Mouse (Mus musculus): ENCODE measurements at regions not wholly inside any gene's neighbourhood (a gene's known extent, or its start where the extent isn't known, plus 50 kb on each side); places are given as distances from the start of the nearest gene placed in this dataset.

DNA sequence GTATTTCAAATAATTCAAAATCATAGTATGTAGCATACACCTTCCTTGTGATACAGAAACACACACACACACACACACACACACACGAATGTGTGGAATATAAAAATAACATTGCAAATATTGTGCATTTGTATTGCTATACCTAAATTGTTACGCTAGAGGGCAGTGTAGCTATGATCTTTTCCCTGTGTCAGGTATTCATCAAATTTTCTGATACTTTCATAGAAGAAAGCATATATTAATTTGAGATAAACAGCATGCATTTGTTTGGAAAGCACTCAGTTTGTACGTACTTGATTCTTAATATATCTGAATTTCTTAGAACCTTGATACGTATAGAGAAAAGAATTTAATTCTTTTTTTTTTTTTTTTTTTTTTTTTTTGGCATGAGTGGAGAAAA lies 1700.9 kb upstream of the Sel1l start:
- H3K27me3 ChIP-seq (replicated peaks): no peaks in the 10 kb centered on the region
- no peaks in the 10 kb centered on the region for H3K4me1 ChIP-seq
- no peak overlapping the region for H3K4me3 ChIP-seq (replicated peaks)
- no peak overlapping the region for H3K27ac ChIP-seq (replicated peaks)
- H3K9ac ChIP-seq (replicated peaks): no peak overlapping the region
- no peaks in the 10 kb centered on the region for H3K9me3 ChIP-seq (replicated peaks)
- no peaks in the 10 kb centered on the region for H3K36me3 ChIP-seq
- ATAC-seq (ENCODE audit: low FRiP score): no peak
- WGBS: 37% methylated on average over 4 of the region's 4 CpGs
- H3K4me2 ChIP-seq: no peak overlapping the region

DNA sequence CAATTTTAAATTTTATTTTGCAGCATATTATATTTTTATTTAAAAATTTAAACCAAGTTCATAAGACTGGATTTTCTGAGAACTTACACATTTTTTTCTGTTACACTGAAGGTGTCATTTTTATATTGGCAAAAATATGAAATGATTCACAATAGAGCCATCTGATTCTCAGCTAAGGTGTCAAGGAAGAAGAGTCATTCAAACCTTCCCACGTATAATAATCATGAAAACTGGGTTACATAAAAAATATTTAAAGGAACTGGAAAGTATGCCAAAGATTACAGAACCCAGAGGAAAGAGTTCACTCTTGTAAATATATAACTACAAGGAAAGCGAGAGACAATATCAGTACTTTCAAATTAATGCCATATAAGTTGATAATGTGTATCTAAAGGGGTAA lies 1674.5 kb upstream of the Sel1l start:
- no peaks in the 10 kb centered on the region for H3K4me1 ChIP-seq
- H3K27ac ChIP-seq (replicated peaks): no peak overlapping the region
- no peak for ATAC-seq (ENCODE audit: low FRiP score)

DNA sequence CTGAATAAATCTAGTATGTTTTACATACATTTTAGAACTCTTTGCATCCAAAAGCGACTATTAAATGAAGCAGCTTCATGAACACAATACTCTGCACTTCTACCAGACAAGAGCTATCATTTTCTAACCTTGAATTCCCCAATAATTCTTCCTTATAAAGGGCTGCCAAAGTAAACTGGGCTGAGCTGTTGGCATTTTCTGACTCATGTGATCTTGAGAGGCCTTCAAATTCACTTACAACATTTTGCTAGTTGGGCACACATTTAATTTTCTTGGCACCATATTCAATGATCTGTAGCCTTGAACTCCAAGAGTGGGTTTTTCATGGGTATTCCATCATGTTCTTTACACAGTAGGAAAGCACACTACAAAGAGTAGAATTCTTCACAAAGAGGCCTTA lies 1637.4 kb upstream of the Sel1l start:
- ATAC-seq (ENCODE audit: low FRiP score): no peak
- no peak overlapping the region for H3K4me3 ChIP-seq (replicated peaks)
- H3K4me2 ChIP-seq: no peak overlapping the region
- WGBS: 83% methylated on average over 1 of the region's 1 CpGs
- H3K27ac ChIP-seq (replicated peaks): no peak overlapping the region
- H3K4me1 ChIP-seq: no peaks in the 10 kb centered on the region
- H3K9ac ChIP-seq (replicated peaks): no peak overlapping the region
- H3K27me3 ChIP-seq (replicated peaks): no peaks in the 10 kb centered on the region
- no peaks in the 10 kb centered on the region for H3K36me3 ChIP-seq
- no peaks in the 10 kb centered on the region for H3K9me3 ChIP-seq (replicated peaks)

More for the DNA sequence above, 1674.5 kb upstream of the Sel1l start:
- 86% methylated on average over 2 of the region's 2 CpGs for WGBS
- Histone ChIP-seq H3K36me3 (no peaks in the 10 kb centered on the region), H3K4me3 (replicated peaks) (no peak overlapping the region), H3K9me3 (replicated peaks) (no peaks in the 10 kb centered on the region), H3K4me2 (no peak overlapping the region), H3K27me3 (replicated peaks) (no peaks in the 10 kb centered on the region), H3K9ac (replicated peaks) (no peak overlapping the region)

DNA sequence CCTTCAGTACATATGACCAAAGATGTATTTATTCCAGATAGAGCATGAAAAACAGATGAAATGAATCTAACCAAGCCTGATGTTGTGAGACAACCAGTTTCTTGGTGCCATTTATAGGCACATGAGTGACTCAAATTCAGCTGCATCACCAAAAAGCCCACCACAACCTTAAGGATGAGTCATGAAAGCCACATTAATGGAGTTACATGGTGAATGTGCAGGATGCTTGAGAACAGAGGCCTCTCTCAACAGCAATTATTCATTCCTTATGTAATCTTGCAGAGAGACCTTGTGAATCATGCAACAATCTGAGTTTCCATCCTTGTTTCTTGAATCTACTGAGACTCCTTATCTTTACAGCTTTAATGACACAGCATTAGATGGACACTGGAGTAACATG lies 1613.1 kb upstream of the Sel1l start:
- Histone ChIP-seq H3K27me3 (replicated peaks) (no peaks in the 10 kb centered on the region), H3K27ac (replicated peaks) (no peak overlapping the region), H3K4me2 (no peak overlapping the region), H3K9me3 (replicated peaks) (no peaks in the 10 kb centered on the region), H3K4me3 (replicated peaks) (no peak overlapping the region), H3K9ac (replicated peaks) (no peak overlapping the region), H3K36me3 (no peaks in the 10 kb centered on the region), H3K4me1 (no peaks in the 10 kb centered on the region)
- ATAC-seq (ENCODE audit: low FRiP score): no peak

DNA sequence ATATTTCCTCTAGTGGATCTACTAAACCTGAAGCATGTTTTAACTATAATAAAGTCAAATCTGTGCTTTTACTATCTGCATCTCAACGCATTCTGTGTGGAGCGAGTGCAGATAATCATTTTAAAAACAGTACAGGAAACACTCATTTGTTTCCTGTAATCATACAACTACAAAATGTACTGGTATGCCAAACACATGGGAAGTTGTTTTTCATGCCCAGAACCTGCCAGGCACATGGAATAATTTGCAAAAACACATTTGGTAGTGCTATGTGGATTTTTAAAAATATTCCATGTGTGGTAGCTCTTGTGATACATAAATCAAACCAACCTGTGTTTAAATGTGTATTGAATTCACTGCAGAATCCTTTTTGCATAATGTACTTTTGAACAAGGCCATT lies 1600.5 kb upstream of the Sel1l start:
- H3K4me3 ChIP-seq (replicated peaks): no peak overlapping the region
- H3K9me3 ChIP-seq (replicated peaks): no peaks in the 10 kb centered on the region
- no peak overlapping the region for H3K27ac ChIP-seq (replicated peaks)
- H3K36me3 ChIP-seq: no peaks in the 10 kb centered on the region
- ATAC-seq (ENCODE audit: low FRiP score): no peak
- no peak overlapping the region for H3K4me2 ChIP-seq
- no peak overlapping the region for H3K9ac ChIP-seq (replicated peaks)
- H3K4me1 ChIP-seq: no peaks in the 10 kb centered on the region
- 88% methylated on average over 2 of the region's 2 CpGs for WGBS
- H3K27me3 ChIP-seq (replicated peaks): no peaks in the 10 kb centered on the region

DNA sequence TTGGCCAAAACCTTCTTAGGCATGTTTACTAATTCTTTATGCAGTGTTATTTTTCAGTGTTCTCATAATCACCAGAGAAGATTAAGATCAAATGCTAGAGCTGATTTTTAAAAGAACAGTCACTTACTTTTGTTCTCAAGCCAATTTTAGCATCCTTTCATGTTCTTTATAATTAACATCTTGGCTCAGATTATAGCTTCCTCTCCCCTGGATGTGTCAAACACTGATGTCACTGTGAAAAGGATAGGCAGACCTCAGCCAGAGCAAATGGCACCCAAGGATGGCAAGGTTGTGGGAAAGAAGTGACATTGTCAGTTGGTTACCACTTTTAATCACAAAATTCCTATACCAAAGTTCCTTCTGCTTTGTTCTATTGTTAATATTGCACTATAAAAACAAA lies 1580.3 kb upstream of the Sel1l start:
- H3K27ac ChIP-seq (replicated peaks): no peak overlapping the region
- H3K27me3 ChIP-seq (replicated peaks): no peaks in the 10 kb centered on the region
- no peak overlapping the region for H3K9ac ChIP-seq (replicated peaks)
- H3K4me3 ChIP-seq (replicated peaks): no peak overlapping the region
- no peak for ATAC-seq (ENCODE audit: low FRiP score)
- H3K4me2 ChIP-seq: no peak overlapping the region
- no peaks in the 10 kb centered on the region for H3K4me1 ChIP-seq
- H3K36me3 ChIP-seq: no peaks in the 10 kb centered on the region
- no peaks in the 10 kb centered on the region for H3K9me3 ChIP-seq (replicated peaks)

DNA sequence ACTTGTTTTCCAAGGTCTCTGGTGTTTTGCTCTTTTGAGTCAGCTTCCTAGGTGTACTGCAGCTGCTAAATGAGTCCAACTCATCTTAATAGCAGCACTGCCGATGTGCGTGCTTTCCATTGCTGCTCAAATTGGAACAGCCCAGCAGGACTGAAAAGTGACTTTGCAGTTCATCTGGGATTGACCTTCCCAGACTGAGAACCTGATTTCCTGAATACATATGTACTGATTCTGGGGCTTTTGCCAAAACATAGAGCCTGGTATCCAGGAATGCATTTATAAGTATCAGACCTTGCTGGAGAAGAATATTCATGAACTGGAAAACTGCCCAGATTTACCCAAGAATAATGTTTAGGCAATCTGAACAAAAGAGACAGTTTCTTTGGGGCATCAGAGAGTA lies 1579.0 kb upstream of the Sel1l start:
- Histone ChIP-seq H3K36me3 (no peaks in the 10 kb centered on the region), H3K4me3 (replicated peaks) (no peak overlapping the region), H3K9me3 (replicated peaks) (no peaks in the 10 kb centered on the region), H3K27me3 (replicated peaks) (no peaks in the 10 kb centered on the region), H3K27ac (replicated peaks) (no peak overlapping the region), H3K9ac (replicated peaks) (no peak overlapping the region), H3K4me1 (no peaks in the 10 kb centered on the region), H3K4me2 (no peak overlapping the region)
- 81% methylated on average over 2 of the region's 2 CpGs for WGBS
- ATAC-seq (ENCODE audit: low FRiP score): no peak

DNA sequence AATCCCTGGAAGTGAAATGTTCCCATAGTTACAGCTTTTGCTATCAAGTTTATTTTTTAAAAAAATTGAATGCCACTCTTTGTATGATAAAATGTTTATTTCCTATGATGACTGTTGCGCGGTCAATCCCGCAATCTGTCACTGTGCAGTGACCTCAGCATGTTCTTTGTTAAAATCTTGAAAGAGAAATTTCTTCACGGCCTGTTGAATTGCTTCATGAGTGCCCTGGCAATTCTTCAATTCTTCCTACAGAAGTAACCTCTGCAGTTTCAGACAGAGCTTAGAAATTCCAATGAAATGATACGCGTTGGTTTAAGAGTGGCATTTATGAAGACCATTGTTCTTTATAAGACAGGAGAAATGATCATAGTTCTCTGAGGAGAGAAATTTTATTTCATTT lies 1567.4 kb upstream of the Sel1l start:
- H3K9ac ChIP-seq (replicated peaks): no peak overlapping the region
- no peaks in the 10 kb centered on the region for H3K4me1 ChIP-seq
- no peaks in the 10 kb centered on the region for H3K27me3 ChIP-seq (replicated peaks)
- H3K9me3 ChIP-seq (replicated peaks): no peaks in the 10 kb centered on the region
- no peak for ATAC-seq (ENCODE audit: low FRiP score)
- no peak overlapping the region for H3K27ac ChIP-seq (replicated peaks)
- 63% methylated on average over 6 of the region's 6 CpGs for WGBS
- H3K4me3 ChIP-seq (replicated peaks): no peak overlapping the region
- H3K36me3 ChIP-seq: no peaks in the 10 kb centered on the region
- H3K4me2 ChIP-seq: no peak overlapping the region

DNA sequence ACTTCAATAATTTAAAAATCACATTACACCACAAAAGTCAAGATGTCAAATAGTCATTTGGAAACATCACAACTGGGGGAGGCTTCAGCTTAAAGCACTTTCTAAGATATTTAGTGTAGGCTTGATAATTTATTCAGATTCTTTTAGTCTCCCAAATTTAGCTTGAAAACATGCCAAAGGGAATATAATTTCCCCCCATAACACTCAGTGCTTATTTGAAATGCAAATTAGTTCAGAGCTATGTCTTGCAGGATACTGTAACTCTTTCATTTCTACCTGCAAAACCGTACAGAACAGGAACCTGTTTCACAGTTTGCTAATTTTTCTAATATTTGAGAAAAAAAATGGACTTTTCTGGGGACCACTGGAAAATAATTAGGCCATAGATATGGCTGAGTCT lies 1566.8 kb upstream of the Sel1l start:
- Histone ChIP-seq H3K4me3 (replicated peaks) (no peak overlapping the region), H3K4me1 (no peaks in the 10 kb centered on the region), H3K4me2 (no peak overlapping the region), H3K27me3 (replicated peaks) (no peaks in the 10 kb centered on the region), H3K36me3 (no peaks in the 10 kb centered on the region), H3K27ac (replicated peaks) (no peak overlapping the region), H3K9me3 (replicated peaks) (no peaks in the 10 kb centered on the region), H3K9ac (replicated peaks) (no peak overlapping the region)
- ATAC-seq (ENCODE audit: low FRiP score): no peak
- WGBS: 59% methylated on average over 1 of the region's 1 CpGs

DNA sequence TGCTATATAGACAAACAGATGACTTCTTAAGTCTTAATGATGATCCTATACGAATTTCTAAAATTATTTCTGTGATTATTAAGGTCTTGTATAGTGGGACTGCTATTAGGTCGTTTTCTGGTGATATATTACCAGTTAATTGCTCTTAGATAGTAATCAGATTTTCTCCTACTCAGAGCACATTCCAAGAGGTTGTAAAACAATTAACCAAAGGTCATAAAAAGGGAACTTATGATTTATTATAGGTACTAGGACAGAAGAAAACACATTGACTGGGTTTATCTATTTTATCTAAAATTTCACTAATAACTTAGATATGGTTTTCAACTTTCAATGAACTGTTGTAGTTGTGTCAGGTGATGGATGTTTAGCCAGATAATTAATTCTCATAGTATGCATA lies 1536.6 kb upstream of the Sel1l start:
- Histone ChIP-seq H3K27ac (replicated peaks) (no peak overlapping the region), H3K9me3 (replicated peaks) (no peaks in the 10 kb centered on the region), H3K4me3 (replicated peaks) (no peak overlapping the region), H3K4me2 (no peak overlapping the region), H3K4me1 (no peaks in the 10 kb centered on the region), H3K27me3 (replicated peaks) (no peaks in the 10 kb centered on the region), H3K36me3 (no peaks in the 10 kb centered on the region), H3K9ac (replicated peaks) (no peak overlapping the region)
- ATAC-seq (ENCODE audit: low FRiP score): no peak
- 27% methylated on average over 2 of the region's 2 CpGs for WGBS

DNA sequence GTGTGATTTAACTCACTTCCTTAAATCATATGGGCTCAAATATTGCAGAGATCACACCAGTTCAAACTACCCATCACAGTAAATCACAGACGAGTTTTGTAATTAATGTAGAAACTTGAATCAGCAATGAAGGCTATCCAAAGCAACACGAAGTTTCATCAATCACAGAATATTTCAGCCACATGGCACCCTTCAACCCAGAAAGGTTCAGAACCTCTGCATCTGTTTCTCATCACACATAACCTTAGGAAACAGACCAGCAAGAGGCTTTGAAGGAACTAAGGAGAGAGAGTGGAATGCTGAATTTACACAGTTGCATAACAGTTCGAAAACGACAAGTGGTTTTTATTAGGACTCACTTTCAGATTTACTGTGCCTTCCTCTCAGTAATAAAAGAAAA lies 1494.0 kb upstream of the Sel1l start:
- Histone ChIP-seq H3K36me3 (no peaks in the 10 kb centered on the region), H3K9ac (replicated peaks) (no peak overlapping the region), H3K4me2 (no peak overlapping the region), H3K27me3 (replicated peaks) (no peaks in the 10 kb centered on the region), H3K4me3 (replicated peaks) (no peak overlapping the region), H3K4me1 (no peaks in the 10 kb centered on the region), H3K9me3 (replicated peaks) (no peaks in the 10 kb centered on the region), H3K27ac (replicated peaks) (no peak overlapping the region)
- no peak for ATAC-seq (ENCODE audit: low FRiP score)
- 71% methylated on average over 4 of the region's 4 CpGs for WGBS

DNA sequence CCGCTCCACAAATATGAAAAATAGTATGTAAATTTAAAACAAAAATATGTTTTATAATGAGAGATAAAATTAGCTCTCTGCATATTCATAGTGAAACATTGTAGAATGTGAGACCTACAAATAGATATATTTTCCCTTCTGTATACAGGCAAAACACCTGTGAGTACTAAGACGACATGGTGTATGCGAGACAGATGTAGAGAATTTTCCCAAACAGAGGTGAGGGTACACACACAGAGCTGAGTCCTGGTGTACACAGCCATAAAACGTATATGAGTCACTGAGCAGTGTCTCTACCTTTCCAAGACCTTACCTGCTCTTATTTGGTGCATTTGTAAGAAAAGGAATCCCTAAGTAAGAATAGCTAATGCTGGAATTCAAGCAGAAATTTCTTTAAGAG lies 1493.6 kb upstream of the Sel1l start:
- H3K9me3 ChIP-seq (replicated peaks): no peaks in the 10 kb centered on the region
- H3K4me1 ChIP-seq: no peaks in the 10 kb centered on the region
- H3K36me3 ChIP-seq: no peaks in the 10 kb centered on the region
- H3K27me3 ChIP-seq (replicated peaks): no peaks in the 10 kb centered on the region
- no peak overlapping the region for H3K27ac ChIP-seq (replicated peaks)
- 81% methylated on average over 4 of the region's 4 CpGs for WGBS
- no peak overlapping the region for H3K4me2 ChIP-seq
- no peak overlapping the region for H3K4me3 ChIP-seq (replicated peaks)
- ATAC-seq (ENCODE audit: low FRiP score): no peak
- H3K9ac ChIP-seq (replicated peaks): no peak overlapping the region

DNA sequence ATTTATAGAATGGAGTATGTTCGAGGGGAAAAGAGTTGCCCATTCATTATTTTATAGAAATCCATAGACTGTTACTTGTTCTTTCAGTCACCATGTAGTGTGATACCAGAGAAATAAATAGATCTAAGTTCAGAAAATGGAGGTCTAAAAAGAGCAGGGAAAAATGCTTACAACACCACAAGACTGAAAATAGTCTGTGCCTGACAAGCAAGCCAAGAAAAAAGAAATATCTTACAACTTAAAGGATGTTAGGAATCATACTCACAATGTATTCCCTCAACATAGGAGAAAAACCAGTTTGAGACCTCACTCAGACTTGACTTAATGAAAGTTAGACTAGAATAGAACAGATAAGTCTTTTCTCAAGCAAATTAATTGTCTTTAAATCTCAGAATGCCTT lies 1486.6 kb upstream of the Sel1l start:
- H3K4me3 ChIP-seq (replicated peaks): no peak overlapping the region
- H3K9ac ChIP-seq (replicated peaks): no peak overlapping the region
- no peak overlapping the region for H3K4me2 ChIP-seq
- no peaks in the 10 kb centered on the region for H3K27me3 ChIP-seq (replicated peaks)
- no peaks in the 10 kb centered on the region for H3K4me1 ChIP-seq
- 85% methylated on average over 1 of the region's 1 CpGs for WGBS
- H3K36me3 ChIP-seq: no peaks in the 10 kb centered on the region
- H3K27ac ChIP-seq (replicated peaks): no peak overlapping the region
- ATAC-seq (ENCODE audit: low FRiP score): no peak
- no peaks in the 10 kb centered on the region for H3K9me3 ChIP-seq (replicated peaks)
